Mouse (Mus musculus): ENCODE results near the gene Tiparp.

DNA sequence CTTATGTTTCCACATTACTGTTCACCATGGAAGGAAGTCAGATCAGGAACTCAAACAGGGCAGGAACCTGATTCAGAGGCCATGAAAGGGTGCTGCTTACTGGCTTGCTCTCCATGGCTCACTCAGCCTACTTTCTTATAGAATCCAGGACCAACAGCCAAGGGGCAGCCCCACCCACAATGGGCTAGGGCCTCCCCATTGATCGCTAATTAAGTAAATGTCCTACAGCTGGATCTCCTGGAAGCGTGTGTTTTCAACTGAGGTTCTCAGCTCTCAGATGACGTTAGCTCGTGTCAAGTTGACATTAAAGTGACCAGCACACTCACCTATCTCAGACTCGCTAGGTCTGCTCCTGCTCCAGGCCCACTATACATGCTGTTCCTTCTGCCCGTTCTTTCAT lies 38.6 kb upstream of the Tiparp start:
- TF ChIP-seq CTCF (conservative IDR thresholded peaks at IDR 0.05; ENCODE audit: insufficient read depth, insufficient read length, low read depth, low read length) (no peak), POLR2A (IDR thresholded peaks at IDR 0.05; ENCODE audit: low read depth, low read length) (no peak)

Measured in kidney, adult 2 months (tissue).